Mouse (Mus musculus) 416B (cell line): Measurements from ENCODE around the gene Frk.
A peak's percentile ranks its signal among the peaks of the same experiment; 100 is the strongest.
"Not testable (repeated sequence)": the region's sequence is repeated elsewhere in the genome, so short reads cannot be mapped to it uniquely, and the experiment has no call there.

Experiments used
- DNase-seq: peaks from one replicate; pipeline ENCODE4 v3.0.0; 2011; ENCODE audit warnings: low read depth

The Frk gene

DNA sequence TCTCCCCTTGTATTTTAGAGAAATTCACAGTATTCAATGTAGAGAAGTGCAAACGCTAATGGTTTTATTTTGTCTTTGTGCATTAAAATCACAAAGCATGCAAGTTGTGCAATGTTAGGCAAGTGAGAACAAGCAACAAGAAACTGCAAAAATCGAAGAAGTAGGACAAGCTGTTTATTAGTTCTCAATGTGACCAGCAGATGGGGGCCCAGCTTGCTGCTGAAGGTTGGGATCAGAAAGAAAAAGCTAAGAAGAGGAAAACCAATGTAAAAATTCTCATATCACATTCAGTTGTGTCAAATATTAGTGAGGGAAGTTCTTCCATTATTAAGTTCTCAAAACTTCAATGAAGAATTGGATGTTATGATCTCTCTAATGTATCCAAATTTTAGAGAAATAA lies 134.0 kb downstream of the Frk start:
- peak; percentile 24 for DNase-seq

DNA sequence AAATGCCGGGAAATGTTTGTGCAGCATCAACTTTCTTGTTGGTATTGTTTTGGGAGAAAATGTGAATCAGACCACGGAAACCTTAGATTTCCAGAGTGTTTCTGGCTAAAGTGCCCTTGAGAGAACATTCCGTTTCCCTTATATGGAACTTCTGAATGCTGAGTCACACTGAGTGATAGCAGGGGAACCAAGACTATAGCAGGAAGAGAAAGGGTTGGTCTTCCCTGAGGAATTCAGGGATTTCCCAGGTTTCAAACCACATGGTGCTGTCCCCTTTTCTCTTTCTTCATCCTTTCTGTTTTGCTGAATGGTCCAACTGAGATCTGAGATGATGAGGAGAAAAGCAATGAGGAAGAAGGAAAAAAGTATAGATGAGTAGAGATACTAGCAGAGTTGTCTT lies 135.3 kb downstream of the Frk start:
- no peak for DNase-seq

DNA sequence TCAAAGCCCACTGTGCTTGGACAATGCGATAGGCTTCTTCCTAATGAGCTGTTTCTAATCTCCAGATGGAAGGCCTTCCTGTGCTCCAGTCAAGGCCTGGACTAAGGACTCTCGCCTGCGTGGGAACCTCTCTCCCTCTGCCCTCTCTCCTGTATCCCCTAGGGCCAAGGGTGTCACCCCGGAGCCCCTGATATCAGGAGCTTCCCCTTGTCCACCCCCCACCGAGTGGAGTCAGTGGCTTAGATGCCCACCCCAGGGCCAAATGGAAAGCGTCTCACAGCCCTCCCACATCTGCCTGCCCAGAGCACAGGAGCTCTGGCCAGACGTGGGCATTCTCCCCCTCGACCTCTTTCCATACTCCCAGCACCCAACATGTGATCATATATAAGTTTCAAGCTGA lies 137.3 kb downstream of the Frk start:
- not testable (repeated sequence) for DNase-seq

DNA sequence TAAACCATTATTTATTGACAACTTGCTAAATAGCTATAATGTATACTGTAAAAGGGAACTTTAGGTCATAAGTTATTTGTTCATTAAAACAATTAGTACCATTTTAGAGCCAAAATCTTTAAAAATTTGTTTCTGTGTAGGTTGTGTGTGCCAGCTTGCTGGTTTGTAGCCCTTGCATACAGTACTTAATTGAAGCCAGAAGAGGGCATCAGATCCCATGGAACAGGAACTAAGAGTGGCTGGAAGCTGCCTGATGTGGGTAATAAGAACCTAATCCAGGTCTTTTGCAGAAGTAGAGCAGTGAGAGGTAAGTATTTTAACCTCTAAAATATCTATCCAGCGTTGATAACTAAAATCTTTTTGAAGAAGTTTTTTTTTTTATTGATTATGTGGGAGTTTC lies 155.0 kb downstream of the Frk start:
- DNase-seq, result peak; percentile 39
